Mouse (Mus musculus) midbrain, embryonic 13.5 days (tissue): ENCODE data around the gene Fam78b. TPM values are rescaled to one million over a fixed set of nuclear protein-coding genes. Genes with fewer than 3 reads are reported as not detected.

Source experiments
- ATAC-seq: fragments of 200-750 bp; cut with Nextera tagmentation; 2 replicates; pipeline ENCODE4 v1.8.0; 2017; ENCODE audit warnings: mild to moderate bottlenecking, moderate TSS enrichment, moderate library complexity
- H3K27ac ChIP-seq: fragments of 300-500 bp; sonication (generic); 2 replicates; pipeline ENCODE4 v1.5.1; 2015; ENCODE audit warnings: inconsistent platforms, mild to moderate bottlenecking, moderate library complexity
- H3K27me3 ChIP-seq: fragments of 300-500 bp; sonication (generic); 2 replicates; pipeline ENCODE4 v1.6.1; 2015; ENCODE audit warnings: mild to moderate bottlenecking, inconsistent platforms
- H3K36me3 ChIP-seq: fragments of 300-500 bp; sonication (generic); 2 replicates; pipeline ENCODE4 v1.6.1; 2015; ENCODE audit warnings: mild to moderate bottlenecking, inconsistent platforms
- H3K4me1 ChIP-seq: fragments of 300-500 bp; sonication (generic); replicated peaks from 2 replicates; pipeline ENCODE4 v1.6.1; 2015; ENCODE audit warnings: inconsistent platforms
- H3K4me2 ChIP-seq: fragments of 300-500 bp; sonication (generic); replicated peaks from 2 replicates; pipeline ENCODE4 v1.6.1; 2015; ENCODE audit warnings: moderate library complexity, mild to moderate bottlenecking, inconsistent platforms
- H3K4me3 ChIP-seq: fragments of 300-500 bp; sonication (generic); replicated peaks from 2 replicates; pipeline ENCODE4 v1.5.1; 2015; ENCODE audit warnings: mild to moderate bottlenecking, inconsistent platforms
- H3K9ac ChIP-seq: fragments of 300-500 bp; sonication (generic); replicated peaks from 2 replicates; pipeline ENCODE4 v1.6.1; 2015; ENCODE audit warnings: mild to moderate bottlenecking, inconsistent platforms
- H3K9me3 ChIP-seq: fragments of 300-500 bp; sonication (generic); 2 replicates; pipeline ENCODE4 v1.6.1; 2016; ENCODE audit warnings: mild to moderate bottlenecking, inconsistent platforms
- WGBS: fragments of 180-500 bp; shearing (Covaris S2); methylation state at CpG from one replicate; pipeline ENCODE4 v1.1.7; 2015; 5-methylcytosine and 5-hydroxymethylcytosine counted together
- polyA plus RNA-seq: library from polyadenylated mRNA; unstranded; fragments of >200 nt; fragmentation: Nextera tagmentation; extraction: Ambion mirVana; gene quantifications from 2 replicates; pipeline ENCODE4 v1.2.1, GENCODE M21; 2015

Fam78b gene
- polyA plus RNA-seq, 1 experiment from 2014 or later = 9.1 TPM

- no peak overlapping the region for H3K4me3 ChIP-seq
- no peaks in the 10 kb centered on the region for H3K4me1 ChIP-seq
- no peak overlapping the region for H3K4me2 ChIP-seq
- H3K9me3 ChIP-seq = 0 out of 2 replicates have a peak, but pooled peaks cover 8% of the 10 kb centered on the region
- ATAC-seq = no peak
- no peak overlapping the region for H3K9ac ChIP-seq
- H3K36me3 ChIP-seq = no peaks in the 10 kb centered on the region
- no peaks in the 10 kb centered on the region for H3K27me3 ChIP-seq
- 90% methylated on average over 5 of the region's 5 CpGs for WGBS
- H3K27ac ChIP-seq = no peak overlapping the region
Observed at GRCm38 (mm10) chr1:167135748-167136147, 134.5 kb downstream of the Fam78b start.
